Mouse (Mus musculus): ENCODE data around the gene Wdr75.
A peak's percentile ranks its signal among the peaks of the same experiment; 100 is the strongest.

Wdr75 gene

DNA sequence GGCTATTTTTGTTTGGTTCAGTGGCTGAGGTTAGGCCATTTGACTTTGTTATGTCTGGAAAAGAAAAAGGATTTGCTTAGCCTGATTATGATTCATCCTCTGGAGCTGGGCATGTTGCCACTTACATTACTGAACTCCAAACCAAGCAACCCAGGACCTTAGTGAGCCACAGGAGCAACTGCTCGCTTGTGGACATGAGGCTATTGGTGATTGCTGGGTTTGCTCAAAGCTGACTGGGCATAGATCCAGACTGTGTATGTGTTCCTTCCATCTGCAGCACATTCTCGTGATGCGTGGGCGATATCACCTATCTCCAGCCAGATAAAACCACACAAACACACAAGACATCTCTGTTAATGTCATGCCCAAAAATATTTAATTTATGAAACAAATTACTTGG lies 42.8 kb downstream of the Wdr75 start:
- DNase-seq (ENCODE audit: low spot score in 2 of 2) = peak in 1 of 2 experiments; percentile 32

DNA sequence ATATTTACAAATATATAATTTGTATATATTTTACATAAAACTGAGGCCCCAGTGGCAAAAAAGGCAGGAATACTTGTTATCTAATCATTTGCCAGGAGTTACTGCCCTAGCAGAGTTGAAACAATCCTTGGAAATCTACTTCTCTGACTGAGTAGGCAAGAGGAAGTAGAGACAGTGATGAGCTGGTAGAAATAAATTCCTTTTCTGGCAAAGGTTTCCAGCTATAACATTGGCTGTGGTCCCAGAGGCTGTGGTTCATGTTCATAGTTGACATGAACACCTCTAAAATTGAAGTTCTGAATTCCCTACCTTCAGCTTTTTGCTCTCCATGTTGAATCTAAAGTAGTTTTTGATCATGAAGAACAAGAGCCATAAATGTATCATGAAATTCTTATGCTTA lies 43.3 kb downstream of the Wdr75 start:
- DNase-seq (ENCODE audit: low spot score in 2 of 2) = no peak

DNA sequence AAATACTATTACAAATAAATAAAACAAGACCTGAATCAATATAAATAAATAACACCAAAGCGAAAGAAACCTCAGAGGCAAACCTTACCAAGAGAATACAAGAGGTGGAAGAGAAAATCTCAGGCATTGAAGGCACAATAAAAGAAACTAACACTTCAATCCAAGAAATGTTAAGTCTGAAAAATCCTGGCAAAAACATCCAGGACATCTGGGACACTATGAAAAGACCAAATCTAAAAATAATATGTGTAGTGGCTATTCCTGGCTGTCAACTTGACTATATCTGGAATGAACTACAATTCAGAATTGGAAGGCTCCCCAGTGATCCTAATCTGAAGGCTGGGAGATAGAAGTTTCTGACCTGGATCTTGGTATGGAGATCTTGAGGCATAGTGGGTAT lies 50.5 kb downstream of the Wdr75 start:
- no peak for DNase-seq (ENCODE audit: low spot score in 2 of 2)

DNA sequence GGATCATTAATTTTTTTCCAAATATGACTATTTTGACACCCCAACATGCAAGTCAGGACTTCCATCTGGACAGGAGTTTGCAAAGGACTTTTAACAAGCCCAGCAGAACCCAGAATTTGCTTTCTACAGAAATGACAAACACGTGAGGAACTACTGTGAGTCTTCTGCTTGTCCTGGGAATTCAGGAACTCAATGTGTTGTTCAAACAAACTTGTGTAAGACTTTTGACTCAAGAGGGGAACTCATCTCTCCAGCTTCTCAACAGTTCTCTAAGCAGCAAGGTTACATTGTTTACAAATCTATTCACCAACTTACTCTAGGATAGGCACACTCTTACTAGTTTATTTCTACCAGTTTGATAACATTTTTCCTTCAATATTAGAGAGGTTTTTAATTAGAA lies 63.1 kb downstream of the Wdr75 start:
- no peak for DNase-seq (ENCODE audit: low spot score in 2 of 2)

DNA sequence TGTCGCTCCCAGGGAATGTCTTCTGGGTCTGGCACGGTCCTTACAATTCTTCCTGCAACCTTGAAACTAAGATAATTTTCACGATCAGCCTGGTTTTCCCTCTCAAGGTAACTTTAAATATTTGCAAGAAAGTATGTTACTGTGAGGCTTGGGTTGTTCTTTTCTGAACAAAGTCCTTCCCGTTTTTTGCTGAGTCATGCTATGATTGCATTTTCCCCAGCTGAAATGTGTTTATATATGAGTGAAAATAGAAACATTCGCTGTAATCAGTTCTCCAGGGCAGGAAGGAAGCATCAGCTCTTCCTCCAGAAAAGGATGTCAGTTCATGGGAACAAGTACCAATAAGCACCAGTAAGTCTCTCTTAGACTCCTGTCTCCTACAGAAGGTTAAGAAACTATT lies 65.4 kb downstream of the Wdr75 start:
- no peak for DNase-seq (ENCODE audit: low spot score in 2 of 2)

DNA sequence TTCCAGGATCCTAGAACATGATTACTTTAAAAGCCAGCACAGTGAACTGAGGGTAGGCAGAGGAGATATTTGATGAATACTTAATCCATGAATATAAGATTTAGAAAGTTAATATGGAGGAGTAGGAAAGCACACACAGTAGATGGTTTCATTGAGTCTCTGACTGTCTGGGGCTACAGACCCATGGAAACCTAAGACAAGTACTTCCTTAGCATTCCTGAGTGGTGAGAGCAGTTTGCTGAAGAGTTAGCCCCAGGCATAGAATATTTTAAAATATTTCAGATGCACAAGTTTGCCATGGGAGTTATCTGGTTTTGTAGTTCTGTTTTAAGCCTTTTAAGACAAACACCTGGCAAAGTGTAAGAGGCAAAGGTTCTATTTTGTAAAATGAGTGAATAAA lies 66.2 kb downstream of the Wdr75 start:
- DNase-seq (ENCODE audit: low spot score in 2 of 2) = no peak

DNA sequence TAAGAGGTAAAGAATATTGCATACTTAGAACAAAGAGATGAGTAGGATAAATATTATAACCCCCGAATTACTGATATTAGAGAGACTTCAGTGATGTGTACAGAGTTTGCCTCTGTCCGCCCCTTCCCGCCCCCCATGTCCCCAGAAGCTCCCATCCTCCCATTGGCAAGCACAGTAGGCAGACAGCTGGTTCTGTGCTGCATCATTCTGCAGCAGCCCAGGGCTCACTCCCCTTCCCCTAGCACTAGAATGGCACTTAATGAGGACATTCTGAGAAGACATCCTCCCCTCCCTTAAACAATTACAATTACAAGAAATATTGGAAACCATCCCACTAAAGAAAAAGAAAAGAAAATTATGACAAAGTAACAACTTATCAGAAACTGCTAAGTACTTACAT lies 68.7 kb downstream of the Wdr75 start:
- DNase-seq (ENCODE audit: low spot score in 2 of 2) = no peak

DNA sequence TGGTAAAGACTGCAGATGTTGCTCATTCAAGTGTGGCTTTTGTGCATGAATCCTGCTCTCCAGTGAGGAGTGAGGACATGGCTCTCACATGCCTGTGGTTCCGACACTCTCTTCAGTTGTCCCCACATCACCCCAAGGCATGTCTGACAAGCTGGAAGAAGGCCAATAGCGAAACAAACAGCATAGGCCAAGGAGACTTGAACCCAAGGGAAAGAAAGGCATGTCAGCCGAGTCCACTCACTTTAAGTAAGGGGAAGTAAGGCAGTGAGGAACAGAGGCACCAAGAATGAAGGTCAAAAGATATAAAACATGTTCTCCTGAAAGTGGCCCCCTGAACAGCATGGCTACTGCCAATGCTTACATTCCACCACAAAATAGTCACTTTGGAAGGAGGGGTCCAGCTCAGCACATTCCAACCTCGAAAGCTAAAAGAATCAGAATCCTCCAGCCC lies 69.6 kb downstream of the Wdr75 start:
- DNase-seq (ENCODE audit: low spot score in 2 of 2) = no peak

DNA sequence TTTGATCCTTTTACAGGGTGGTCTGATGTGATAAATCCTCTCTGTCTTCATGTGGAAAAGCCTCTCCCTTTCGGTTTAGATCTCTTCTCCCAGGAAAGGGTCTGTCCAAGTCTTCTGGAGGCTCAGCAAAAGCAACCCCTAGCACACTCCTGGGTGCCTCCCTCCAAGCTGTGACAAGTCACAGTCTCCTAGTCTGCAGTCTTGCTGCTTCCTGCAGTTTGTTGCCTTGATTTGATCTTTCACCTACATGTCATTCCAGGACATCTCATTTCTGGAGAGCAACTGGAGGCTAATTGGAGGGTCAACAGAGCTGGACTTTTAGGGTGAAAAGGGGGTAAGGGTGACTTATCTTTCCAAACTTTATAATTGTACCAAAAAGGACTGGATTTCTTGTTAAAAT lies 70.3 kb downstream of the Wdr75 start:
- DNase-seq (ENCODE audit: low spot score in 2 of 2) = no peak

DNA sequence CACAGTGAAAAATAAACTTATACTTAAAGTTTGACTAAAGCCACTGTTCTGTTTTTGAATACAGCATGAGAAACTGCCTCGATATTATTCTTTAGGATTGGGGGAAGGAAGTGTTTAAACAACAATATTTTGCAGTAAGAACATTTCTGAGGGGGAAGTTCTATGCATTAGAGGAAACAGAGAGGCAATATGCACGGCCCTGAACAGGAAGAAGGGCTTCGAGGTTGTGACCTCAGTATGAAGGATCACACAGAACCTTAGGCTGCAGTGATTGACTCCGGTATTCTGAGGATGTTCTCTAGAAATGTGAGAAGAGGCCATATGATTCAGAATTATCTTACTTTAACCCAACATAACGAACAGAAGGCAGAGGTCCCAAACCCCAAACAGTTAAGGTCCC lies 70.8 kb downstream of the Wdr75 start:
- no peak for DNase-seq (ENCODE audit: low spot score in 2 of 2)

DNA sequence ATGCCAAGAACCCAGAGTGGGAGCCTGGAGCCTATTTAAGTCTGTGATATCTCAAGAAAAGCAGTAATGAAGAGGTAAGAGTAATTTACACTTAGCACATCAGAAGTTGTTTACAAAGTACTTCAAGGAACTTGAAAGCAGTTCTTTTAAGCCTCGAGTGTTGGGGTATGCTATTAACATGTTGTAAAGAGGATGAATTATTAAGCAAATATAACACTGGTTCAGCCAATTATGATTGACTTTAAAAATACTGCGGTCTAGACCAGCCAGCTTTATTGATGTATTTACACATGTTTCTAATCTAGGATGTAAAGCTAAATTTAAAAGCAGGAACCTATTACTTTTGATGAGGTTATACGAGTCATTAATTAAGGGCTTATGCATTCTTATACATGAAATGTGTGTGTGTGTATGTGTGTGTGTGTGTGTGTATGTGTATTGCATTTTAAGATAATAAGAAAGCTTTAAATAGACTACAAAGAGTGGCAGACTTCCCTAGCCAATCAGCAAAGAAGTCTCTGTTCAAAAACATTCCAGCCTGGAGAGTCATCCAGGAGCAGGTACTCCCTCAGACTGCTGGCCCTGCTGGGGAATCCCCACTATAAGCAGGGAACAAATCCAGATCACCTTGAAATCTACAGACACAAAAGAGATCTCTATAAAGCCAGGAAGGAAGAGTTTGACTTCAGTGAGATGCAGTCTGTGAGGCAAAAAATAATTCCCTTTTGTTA lies 71.5 kb downstream of the Wdr75 start:
- no peak for DNase-seq (ENCODE audit: low spot score in 2 of 2)

DNA sequence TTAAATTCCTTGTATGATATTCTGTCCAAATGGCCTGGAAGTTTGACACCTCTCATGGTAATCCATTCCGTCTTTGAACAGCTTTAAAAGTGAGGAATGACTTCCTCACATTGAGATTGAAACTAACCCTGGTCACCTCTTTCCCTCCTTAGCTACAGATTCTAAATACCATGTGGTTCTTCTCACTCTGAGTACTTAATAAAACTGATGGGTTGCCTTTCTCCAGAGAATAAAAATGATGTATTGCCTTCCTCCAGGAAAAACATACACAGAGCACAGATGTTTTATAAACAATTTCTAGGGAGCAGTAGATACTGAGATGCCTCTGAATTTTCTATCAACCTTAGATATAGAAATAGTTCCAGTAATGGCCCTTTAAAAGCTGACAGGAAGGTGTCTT lies 73.1 kb downstream of the Wdr75 start:
- no peak for DNase-seq (ENCODE audit: low spot score in 2 of 2)

DNA sequence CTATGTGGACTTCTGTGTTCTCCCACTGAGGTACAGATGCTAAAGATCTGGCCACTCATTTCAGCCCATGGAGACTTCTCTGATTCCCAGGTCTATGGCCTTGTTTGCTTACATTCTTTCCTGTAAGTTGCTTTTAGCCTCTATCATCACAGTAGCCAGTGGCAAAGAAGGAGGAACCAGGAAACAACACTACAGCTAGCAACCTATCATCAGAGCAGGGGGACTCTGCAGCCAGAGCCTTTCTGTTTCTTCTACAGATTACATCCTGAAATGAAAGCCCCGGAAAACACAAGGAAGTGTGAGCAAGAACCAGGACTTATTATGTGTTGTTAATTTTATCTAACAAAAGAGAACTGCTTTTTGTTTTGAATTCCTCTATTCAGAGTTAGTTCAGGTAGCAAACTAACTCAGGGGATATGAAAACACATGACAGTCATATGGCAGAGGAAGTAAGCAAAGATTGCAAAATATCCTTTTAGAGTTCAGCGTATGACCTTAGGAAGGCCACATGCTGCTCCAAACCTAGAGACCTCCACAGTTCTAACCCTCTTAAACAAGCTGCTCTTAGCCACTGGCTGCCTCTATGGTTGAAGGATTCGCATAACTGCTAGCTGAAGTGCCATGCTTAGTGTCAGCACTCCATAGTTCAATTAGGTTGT lies 73.6 kb downstream of the Wdr75 start:
- DNase-seq (ENCODE audit: low spot score in 2 of 2) = no peak

Data from left cerebral cortex, adult 9 months (tissue).